Mouse (Mus musculus) liver, embryonic 13.5 days (tissue): ENCODE results near the gene Lin37. TPM values are rescaled to one million over a fixed set of nuclear protein-coding genes. Genes with fewer than 3 reads are reported as not detected.

ENCODE experiments used
- ATAC-seq: fragments of 200-750 bp; cut with Nextera tagmentation; 2 replicates; pipeline ENCODE4 v1.8.0; 2017; ENCODE audit warnings: low read depth, mild to moderate bottlenecking, moderate number of reproducible peaks, moderate library complexity
- DNase-seq: peaks from one replicate; pipeline ENCODE4 v3.0.0; 2022
- H3K27ac ChIP-seq: fragments of 300-500 bp; sonication (generic); 2 replicates; pipeline ENCODE4 v1.5.1; 2015; ENCODE audit warnings: moderate library complexity, mild to moderate bottlenecking, inconsistent platforms
- H3K27me3 ChIP-seq: fragments of 300-500 bp; sonication (generic); 2 replicates; pipeline ENCODE4 v1.6.1; 2015; ENCODE audit warnings: mild to moderate bottlenecking, inconsistent platforms
- H3K36me3 ChIP-seq: fragments of 300-500 bp; sonication (generic); 2 replicates; pipeline ENCODE4 v1.6.1; 2015; ENCODE audit warnings: mild to moderate bottlenecking, inconsistent platforms
- H3K4me1 ChIP-seq: fragments of 300-500 bp; sonication (generic); replicated peaks from 2 replicates; pipeline ENCODE4 v1.6.1; 2015; ENCODE audit warnings: inconsistent platforms
- H3K4me2 ChIP-seq: fragments of 300-500 bp; sonication (generic); 2 replicates; pipeline ENCODE4 v1.6.1; 2015; ENCODE audit warnings: inconsistent platforms, mild to moderate bottlenecking, moderate library complexity
- H3K4me3 ChIP-seq: fragments of 300-500 bp; sonication (generic); replicated peaks from 2 replicates; pipeline ENCODE4 v1.5.1; 2015; ENCODE audit warnings: mild to moderate bottlenecking, inconsistent platforms
- H3K9ac ChIP-seq: fragments of 300-500 bp; sonication (generic); 2 replicates; pipeline ENCODE4 v1.6.1; 2015; ENCODE audit warnings: mild to moderate bottlenecking, inconsistent platforms
- H3K9me3 ChIP-seq: fragments of 300-500 bp; sonication (generic); replicated peaks from 2 replicates; pipeline ENCODE4 v1.6.1; 2016; ENCODE audit warnings: inconsistent platforms
- WGBS: fragments of 180-500 bp; shearing (Covaris S2); methylation state at CpG from one replicate; pipeline ENCODE4 v1.1.7; 2015; ENCODE audit not compliant: insufficient replicate concordance; 5-methylcytosine and 5-hydroxymethylcytosine counted together
- polyA plus RNA-seq: library from polyadenylated mRNA; unstranded; fragments of >200 nt; fragmentation: Nextera tagmentation; extraction: Ambion mirVana; gene quantifications from 2 replicates; pipeline ENCODE4 v1.2.1, GENCODE M21; 2015

The Lin37 gene
- polyA plus RNA-seq = 25.3 and 31.9 TPM in 2 replicates

GRCm38 (mm10) chr7:30559443-30559954 is at the start of gene Lin37:
Gene Lin37, minus strand, starts transcription at chr7:30559838.
- peaks cover 38% of the 10 kb centered on the region for H3K36me3 ChIP-seq
- DNase-seq (peak; percentile 92), ATAC-seq (peak; percentile 80)
- peak within 1 kb of the TSS; percentile 67 for H3K4me3 ChIP-seq
- WGBS = under 1% methylated on average over 20 of the region's 20 CpGs
- peak within 1 kb of the TSS; percentile 86 for H3K27ac ChIP-seq
- H3K4me1 ChIP-seq = peaks cover 51% of the 10 kb centered on the region
- no peaks in the 10 kb centered on the region for H3K27me3 ChIP-seq
- H3K4me2 ChIP-seq = peak within 1 kb of the TSS; percentile 73
- H3K9me3 ChIP-seq = no peaks in the 10 kb centered on the region
- peak within 1 kb of the TSS; percentile 74 for H3K9ac ChIP-seq

GRCm38 (mm10) chr7:30608476-30608875 is 48.8 kb upstream of the Lin37 start:
- Histone ChIP-seq H3K9me3 (no peaks in the 10 kb centered on the region), H3K36me3 (no peaks in the 10 kb centered on the region), H3K4me2 (no peak overlapping the region), H3K27ac (no peak overlapping the region), H3K4me1 (peaks cover 3% of the 10 kb centered on the region; the same call in 1 of the 2 replicates), H3K27me3 (peaks cover 4% of the 10 kb centered on the region; the same call in 1 of the 2 replicates), H3K4me3 (no peak overlapping the region), H3K9ac (no peak overlapping the region)
- WGBS = 53% methylated on average over 16 of the region's 16 CpGs
- ATAC-seq = no peak
- DNase-seq = no peak

GRCm38 (mm10) chr7:30607706-30608309 is 48.2 kb upstream of the Lin37 start:
- no peak overlapping the region for H3K27ac ChIP-seq
- WGBS = 13% methylated on average over 8 of the region's 8 CpGs
- H3K4me1 ChIP-seq = no peaks in the 10 kb centered on the region
- no peaks in the 10 kb centered on the region for H3K9me3 ChIP-seq
- no peak overlapping the region for H3K4me3 ChIP-seq
- ATAC-seq (peak; percentile 60; the same call in 1 of the 2 replicates), DNase-seq (peak; percentile 29)
- H3K36me3 ChIP-seq = no peaks in the 10 kb centered on the region
- no peak overlapping the region for H3K9ac ChIP-seq
- no peak overlapping the region for H3K4me2 ChIP-seq
- peaks cover 4% of the 10 kb centered on the region; the same call in 1 of the 2 replicates for H3K27me3 ChIP-seq

GRCm38 (mm10) chr7:30604944-30605343 is 45.3 kb upstream of the Lin37 start:
- Histone ChIP-seq H3K36me3 (no peaks in the 10 kb centered on the region), H3K9ac (no peak overlapping the region), H3K4me1 (peaks cover 9% of the 10 kb centered on the region), H3K9me3 (no peaks in the 10 kb centered on the region), H3K27me3 (peaks cover 4% of the 10 kb centered on the region; the same call in 1 of the 2 replicates), H3K27ac (no peak overlapping the region), H3K4me2 (no peak overlapping the region), H3K4me3 (no peak overlapping the region)
- ATAC-seq = no peak
- DNase-seq = no peak
- WGBS = 76% methylated on average over 8 of the region's 8 CpGs

- no peak for ATAC-seq
- no peak for DNase-seq
- Histone ChIP-seq H3K9ac (no peak overlapping the region), H3K27ac (no peak overlapping the region), H3K36me3 (no peaks in the 10 kb centered on the region), H3K4me3 (no peak overlapping the region), H3K4me2 (no peak overlapping the region), H3K9me3 (no peaks in the 10 kb centered on the region), H3K4me1 (peaks cover 14% of the 10 kb centered on the region), H3K27me3 (peaks cover 4% of the 10 kb centered on the region; the same call in 1 of the 2 replicates)
- WGBS = 46% methylated on average over 8 of the region's 8 CpGs
Measured at GRCm38 (mm10) chr7:30604424-30604823, 44.8 kb upstream of the Lin37 start.

GRCm38 (mm10) chr7:30602583-30602982 is 42.9 kb upstream of the Lin37 start:
- H3K4me3 ChIP-seq = no peak overlapping the region
- no peak overlapping the region for H3K4me2 ChIP-seq
- ATAC-seq (no peak), DNase-seq (no peak)
- H3K27me3 ChIP-seq = 0 out of 2 replicates have a peak, but pooled peaks cover 4% of the 10 kb centered on the region
- H3K36me3 ChIP-seq = no peaks in the 10 kb centered on the region
- H3K9ac ChIP-seq = no peak overlapping the region
- H3K9me3 ChIP-seq = no peaks in the 10 kb centered on the region
- H3K27ac ChIP-seq = no peak overlapping the region
- H3K4me1 ChIP-seq = peaks cover 15% of the 10 kb centered on the region
- 42% methylated on average over 3 of the region's 3 CpGs for WGBS

GRCm38 (mm10) chr7:30600651-30601050 is 41.0 kb upstream of the Lin37 start:
- Histone ChIP-seq H3K27ac (no peak overlapping the region), H3K4me3 (no peak overlapping the region), H3K9me3 (no peaks in the 10 kb centered on the region), H3K4me1 (peaks cover 15% of the 10 kb centered on the region), H3K36me3 (no peaks in the 10 kb centered on the region), H3K4me2 (peak overlapping the region; percentile 50; the same call in 1 of the 2 replicates), H3K9ac (peak overlapping the region; percentile 49; the same call in 1 of the 2 replicates), H3K27me3 (no peaks in the 10 kb centered on the region)
- 70% methylated on average over 7 of the region's 7 CpGs for WGBS
- ATAC-seq (no peak), DNase-seq (no peak)

GRCm38 (mm10) chr7:30599933-30600353 is 40.3 kb upstream of the Lin37 start:
- Histone ChIP-seq H3K9ac (peak overlapping the region; percentile 49; the same call in 1 of the 2 replicates), H3K27ac (no peak overlapping the region), H3K9me3 (no peaks in the 10 kb centered on the region), H3K4me1 (peaks cover 16% of the 10 kb centered on the region), H3K4me3 (no peak overlapping the region), H3K27me3 (peaks cover 4% of the 10 kb centered on the region; the same call in 1 of the 2 replicates), H3K36me3 (no peaks in the 10 kb centered on the region), H3K4me2 (peak overlapping the region; percentile 50)
- peak; percentile 97 for ATAC-seq
- peak; percentile 81 for DNase-seq
- 3% methylated on average over 16 of the region's 16 CpGs for WGBS

GRCm38 (mm10) chr7:30598786-30599185 is 39.1 kb upstream of the Lin37 start, which contains the start of gene Zbtb32:
Gene Zbtb32, minus strand, starts transcription at chr7:30598909.
- peak within 1 kb of the TSS; percentile 50 for H3K4me2 ChIP-seq
- H3K9ac ChIP-seq = no peak within 1 kb of the TSS
- H3K36me3 ChIP-seq = no peaks in the 10 kb centered on the region
- no peak within 1 kb of the TSS for H3K4me3 ChIP-seq
- ATAC-seq = no peak
- WGBS = 88% methylated on average over 12 of the region's 12 CpGs
- peaks cover 7% of the 10 kb centered on the region; the same call in 1 of the 2 replicates for H3K27me3 ChIP-seq
- H3K27ac ChIP-seq = no peak within 1 kb of the TSS
- no peak for DNase-seq
- peaks cover 28% of the 10 kb centered on the region for H3K4me1 ChIP-seq
- H3K9me3 ChIP-seq = no peaks in the 10 kb centered on the region

GRCm38 (mm10) chr7:30596811-30597210 is 37.2 kb upstream of the Lin37 start:
- ATAC-seq = no peak
- Histone ChIP-seq H3K9ac (no peak overlapping the region), H3K9me3 (no peaks in the 10 kb centered on the region), H3K36me3 (no peaks in the 10 kb centered on the region), H3K27ac (no peak overlapping the region), H3K4me2 (no peak overlapping the region), H3K4me1 (peaks cover 34% of the 10 kb centered on the region), H3K27me3 (peaks cover 7% of the 10 kb centered on the region; the same call in 1 of the 2 replicates), H3K4me3 (no peak overlapping the region)
- WGBS = 65% methylated on average over 5 of the region's 5 CpGs
- DNase-seq = no peak

- Histone ChIP-seq H3K4me1 (peaks cover 34% of the 10 kb centered on the region), H3K4me2 (no peak overlapping the region), H3K4me3 (no peak overlapping the region), H3K9ac (no peak overlapping the region), H3K27ac (no peak overlapping the region), H3K27me3 (peaks cover 7% of the 10 kb centered on the region; the same call in 1 of the 2 replicates), H3K9me3 (no peaks in the 10 kb centered on the region), H3K36me3 (no peaks in the 10 kb centered on the region)
- DNase-seq = no peak
- no peak for ATAC-seq
- 60% methylated on average over 5 of the region's 5 CpGs for WGBS
Measured at GRCm38 (mm10) chr7:30596093-30596492, 36.5 kb upstream of the Lin37 start.
